Mouse (Mus musculus) embryo, embryonic 11.5 days (tissue): ENCODE data around the gene Prpf8.

Source experiments
- DNase-seq: peaks from one replicate; pipeline ENCODE4 v3.0.0-alpha.2; 2012; ENCODE audit warnings: low read depth, low spot score

Gene Prpf8

DNA sequence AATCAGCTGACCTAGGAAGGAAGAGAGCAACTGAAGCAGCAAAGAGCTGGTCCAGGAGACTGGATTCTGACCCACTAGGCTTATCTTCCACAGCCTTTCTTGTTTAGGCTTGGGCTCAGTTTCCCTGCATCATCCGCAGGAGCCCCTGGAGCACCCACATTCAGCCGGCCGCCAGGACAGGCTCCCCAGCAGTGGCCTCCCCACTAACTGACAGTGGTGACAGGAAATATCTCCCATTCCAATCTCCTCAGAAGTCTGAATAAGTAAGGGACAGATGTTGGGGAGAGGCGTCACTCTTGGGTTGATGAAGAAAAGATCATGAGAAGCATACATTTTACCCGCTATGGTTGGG lies 26.9 kb upstream of the Prpf8 start:
- DNase-seq, result no peak

DNA sequence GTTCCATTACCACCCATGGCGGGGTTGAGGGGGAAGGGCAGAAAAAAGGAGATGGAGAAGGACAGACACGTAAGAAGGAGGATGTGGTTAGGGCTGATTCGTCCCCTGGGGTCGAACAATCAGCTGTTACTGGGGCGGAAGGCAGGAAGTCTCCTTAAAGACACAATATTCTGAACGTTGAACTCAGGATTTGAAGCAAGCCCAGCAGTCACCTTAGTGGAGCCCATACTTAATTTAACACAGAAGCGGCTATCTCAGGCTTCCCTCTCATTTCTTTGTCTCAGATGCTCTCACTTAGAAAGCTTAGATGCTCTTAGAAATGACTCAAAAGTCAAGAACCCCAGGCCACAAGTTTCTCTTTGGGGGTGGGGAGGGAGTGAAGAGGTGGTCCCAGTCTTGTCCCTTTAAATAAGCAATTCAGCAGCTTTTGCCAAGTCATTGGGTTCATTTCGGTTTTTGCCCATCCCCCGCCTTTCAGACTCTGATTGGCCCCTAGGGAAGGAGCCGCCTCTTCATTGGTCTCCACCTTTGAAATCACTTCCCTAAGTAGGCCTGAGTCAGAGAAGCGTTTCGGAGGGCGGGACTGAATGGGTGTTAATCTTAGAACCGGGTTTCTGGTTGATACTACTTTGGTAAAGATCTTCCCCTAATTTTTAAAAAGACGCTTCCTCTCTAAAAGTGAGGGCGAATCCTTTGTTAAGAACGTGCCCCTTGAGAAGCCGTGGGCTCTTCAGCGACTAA lies 26.3 kb upstream of the Prpf8 start:
- DNase-seq, result peak; percentile 80

DNA sequence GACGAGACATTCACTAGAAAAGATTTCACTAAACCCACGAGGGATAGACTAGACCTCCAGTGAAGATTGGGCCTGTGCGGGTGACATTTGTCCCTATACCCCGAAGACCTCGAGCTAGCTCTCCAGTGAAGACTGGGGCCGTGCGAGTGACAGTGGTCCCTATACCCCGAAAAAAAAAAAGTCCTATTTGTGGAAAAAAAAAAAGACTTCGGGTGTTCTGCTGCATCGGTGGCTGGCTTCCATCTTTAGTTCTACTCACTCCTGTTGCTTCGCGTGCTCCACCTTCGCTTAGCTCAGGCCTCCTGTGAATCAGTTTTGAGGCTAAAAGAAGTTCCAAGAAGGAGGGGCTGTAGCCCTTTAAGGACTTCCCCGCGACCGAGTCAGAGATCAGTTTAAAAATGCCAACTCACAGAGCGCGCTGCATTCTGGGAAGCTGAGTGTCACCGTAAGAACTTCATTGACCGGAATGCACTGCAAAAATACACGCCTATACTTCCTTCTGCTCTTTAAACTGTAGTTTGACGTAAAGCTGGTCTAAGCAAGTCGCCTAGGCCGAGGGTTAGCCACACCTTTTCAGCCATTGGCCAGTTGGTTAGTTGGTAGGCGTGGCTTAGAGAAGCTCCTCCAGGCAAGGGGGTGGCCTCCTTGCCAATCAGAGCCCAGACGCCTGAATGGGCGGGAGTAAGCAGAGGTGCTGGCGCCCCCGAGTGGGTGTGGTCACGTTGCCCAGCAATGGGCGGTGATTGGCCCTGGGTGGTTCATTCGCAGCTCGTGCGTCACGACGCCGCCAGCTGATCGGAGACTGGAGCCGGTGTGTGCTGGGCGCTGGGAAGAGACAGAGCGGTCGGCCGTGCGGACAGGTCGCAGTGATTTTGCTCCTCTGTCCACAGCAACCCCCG lies 25.5 kb upstream of the Prpf8 start, which contains the start of gene Tlcd2:
TSS of gene Tlcd2 (plus strand) at position 872 of the 899 bp plus-strand sequence.
- DNase-seq, result peak; percentile 99

DNA sequence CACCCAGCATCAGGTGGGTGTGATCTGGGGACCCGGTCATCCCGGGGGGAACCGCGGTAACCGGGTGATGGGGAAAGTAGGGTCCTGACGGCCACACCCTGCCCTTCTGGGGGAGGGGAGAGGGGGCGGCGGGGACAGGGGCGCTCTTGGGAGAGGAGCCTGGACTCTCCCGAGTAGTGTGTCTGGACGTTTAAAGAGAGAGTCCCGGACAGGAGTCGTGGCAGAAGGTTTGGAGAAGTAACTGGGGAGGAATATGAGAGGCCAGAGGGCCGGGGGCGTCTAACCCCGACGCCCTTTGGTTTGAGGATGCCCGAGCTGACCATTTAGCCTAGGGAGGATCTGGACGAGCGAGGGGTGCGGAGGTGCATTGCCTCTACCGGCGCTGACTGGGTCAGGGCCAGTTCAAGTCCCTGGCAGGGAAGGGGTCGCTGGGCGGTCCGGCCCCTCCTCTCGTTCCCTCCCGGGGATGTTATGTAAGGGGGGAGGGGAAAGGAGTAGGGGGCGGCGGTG lies 24.8 kb upstream of the Prpf8 start:
- DNase-seq, result no peak

DNA sequence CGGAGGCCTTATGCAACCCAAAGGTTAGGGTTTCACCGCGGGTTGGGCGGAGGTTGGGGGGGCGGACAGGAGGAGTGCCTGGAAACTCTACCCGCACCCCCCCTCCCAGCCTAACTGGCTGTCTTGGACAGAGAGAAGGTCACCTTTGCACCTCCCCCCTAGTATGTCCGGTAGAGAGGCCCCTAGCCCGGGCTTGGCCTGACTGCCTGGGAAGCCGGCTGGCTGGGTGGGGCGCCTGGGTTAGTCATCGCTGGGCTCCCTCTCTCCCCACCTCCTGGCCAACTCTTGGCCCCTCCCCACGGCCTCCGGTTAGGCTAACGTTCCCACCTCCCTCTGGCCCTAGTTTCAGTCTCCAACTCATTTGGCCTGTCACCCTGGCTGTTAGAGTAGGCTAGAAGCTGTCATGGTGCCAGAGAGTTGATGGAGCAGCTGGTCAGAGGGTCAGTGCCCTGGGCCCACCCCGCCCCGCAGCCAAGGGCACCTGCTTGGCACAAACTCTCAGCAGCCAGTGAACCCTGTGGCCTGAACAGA lies 24.3 kb upstream of the Prpf8 start:
- DNase-seq, result no peak

DNA sequence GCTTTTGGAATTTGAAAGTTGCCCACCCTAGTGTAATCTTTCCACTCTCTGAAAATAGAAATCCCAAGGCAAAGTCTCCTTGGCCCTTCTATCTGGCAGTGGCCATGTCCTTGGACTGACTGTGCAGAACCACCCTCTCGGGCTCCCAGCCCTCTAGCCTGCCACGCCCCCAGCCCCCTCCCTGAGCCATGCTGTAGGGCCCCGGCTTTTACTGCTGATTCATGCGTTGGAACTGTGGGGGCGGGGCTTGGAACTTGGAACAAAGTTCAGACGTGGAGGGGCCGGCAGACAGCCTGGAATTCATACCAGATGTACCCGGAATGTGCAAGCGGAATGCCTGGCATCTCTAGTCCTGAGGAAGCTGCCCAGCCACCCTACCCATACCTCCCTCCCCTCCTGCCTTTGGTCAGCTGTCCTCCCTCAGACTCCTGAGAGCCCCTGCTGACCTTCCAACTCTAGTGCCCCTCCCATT lies 23.7 kb upstream of the Prpf8 start:
- peak; percentile 84 for DNase-seq

DNA sequence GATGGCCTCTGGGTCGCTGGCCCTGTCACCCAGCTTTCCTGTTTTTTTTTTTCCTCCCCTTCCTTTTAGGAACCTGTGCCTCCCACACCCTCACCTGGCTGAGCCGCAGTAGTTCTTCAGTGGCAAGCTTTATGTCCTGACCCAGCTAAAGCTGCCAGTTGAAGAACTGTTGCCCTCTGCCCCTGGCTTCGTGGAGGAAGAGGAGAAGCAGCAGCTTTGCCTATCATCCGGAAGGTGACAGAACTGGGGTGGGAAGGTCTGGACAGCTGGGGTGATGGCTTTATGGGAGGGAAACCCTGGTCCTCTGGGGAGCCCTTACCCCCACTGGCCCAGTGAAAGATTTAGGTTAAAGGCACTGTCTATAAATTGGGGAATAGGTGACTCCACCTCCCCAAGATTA lies 23.0 kb upstream of the Prpf8 start:
- no peak for DNase-seq

DNA sequence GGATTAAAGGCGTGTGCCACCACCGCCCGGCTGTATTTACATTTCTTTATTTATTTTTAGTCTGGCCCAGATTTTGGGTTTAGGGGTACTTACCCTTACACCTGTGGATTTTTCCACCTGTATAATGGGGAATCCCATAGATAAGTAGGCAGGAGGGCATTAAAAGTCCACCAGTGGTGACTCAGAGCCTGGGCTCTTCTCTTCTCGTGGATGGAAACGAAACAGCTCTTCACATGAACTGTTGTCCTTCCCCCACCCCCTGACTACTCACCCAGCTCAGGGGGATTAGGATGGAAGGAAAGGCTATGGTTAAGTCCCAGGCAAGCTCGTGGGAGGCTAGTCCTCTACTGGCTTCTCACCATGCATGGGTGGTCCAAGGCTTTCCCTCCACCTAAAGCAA lies 22.2 kb upstream of the Prpf8 start:
- DNase-seq, result no peak

DNA sequence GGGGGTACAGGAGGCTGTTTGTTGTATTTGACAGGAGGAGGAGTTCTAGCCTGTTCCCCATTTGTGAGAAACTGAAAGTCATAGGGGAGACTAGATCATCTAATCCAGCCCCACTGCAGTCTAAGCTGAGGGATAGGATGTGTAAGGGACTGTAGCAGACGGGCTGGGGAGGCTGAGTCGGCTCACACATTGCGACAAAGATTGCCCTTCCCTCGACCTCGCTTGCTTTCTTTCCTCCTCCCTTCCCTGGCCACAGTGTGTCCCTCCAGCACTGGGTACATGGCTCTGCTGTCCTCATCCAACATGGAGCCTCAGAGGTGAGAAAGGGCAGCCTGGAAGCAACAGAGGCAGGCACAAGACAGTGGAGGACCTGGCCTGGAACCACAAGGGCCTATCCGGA lies 21.6 kb upstream of the Prpf8 start:
- no peak for DNase-seq

DNA sequence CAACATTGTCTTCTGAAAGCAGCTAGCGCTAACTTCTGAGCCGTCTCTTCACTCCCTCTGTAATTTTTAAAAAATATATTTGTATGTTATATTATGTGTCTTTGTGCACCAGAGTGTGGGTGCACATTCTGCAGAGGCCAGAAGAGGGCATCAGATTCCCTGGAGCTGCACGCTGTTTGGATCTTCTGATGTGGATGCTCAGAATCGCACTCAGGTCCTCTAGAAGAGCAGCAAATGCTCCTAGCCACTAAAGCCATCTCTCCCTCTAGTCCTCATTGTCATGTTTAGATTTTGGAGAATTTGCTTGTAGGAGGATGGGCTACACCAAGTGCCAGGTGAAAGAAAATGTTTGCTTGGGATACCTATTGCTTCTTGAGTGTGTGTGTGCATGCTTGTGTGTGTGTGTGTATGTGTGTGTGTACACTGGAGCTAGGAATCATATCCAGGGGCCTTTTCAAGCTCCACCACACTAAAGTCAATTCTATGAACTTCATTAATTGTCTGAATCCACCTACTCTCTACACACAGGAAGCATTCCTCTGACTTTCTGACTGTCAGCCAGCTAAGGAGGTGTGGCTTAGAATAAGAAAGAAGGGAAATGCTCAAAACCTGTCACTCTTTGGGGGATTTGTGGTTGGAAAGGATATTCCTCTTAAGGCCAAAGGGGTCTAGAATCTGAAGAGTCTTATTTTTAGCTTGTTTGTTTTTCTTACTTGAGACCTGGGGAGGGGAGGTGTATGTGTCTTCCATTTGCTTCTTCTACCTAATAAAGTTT lies 19.7 kb upstream of the Prpf8 start:
- DNase-seq, result no peak

DNA sequence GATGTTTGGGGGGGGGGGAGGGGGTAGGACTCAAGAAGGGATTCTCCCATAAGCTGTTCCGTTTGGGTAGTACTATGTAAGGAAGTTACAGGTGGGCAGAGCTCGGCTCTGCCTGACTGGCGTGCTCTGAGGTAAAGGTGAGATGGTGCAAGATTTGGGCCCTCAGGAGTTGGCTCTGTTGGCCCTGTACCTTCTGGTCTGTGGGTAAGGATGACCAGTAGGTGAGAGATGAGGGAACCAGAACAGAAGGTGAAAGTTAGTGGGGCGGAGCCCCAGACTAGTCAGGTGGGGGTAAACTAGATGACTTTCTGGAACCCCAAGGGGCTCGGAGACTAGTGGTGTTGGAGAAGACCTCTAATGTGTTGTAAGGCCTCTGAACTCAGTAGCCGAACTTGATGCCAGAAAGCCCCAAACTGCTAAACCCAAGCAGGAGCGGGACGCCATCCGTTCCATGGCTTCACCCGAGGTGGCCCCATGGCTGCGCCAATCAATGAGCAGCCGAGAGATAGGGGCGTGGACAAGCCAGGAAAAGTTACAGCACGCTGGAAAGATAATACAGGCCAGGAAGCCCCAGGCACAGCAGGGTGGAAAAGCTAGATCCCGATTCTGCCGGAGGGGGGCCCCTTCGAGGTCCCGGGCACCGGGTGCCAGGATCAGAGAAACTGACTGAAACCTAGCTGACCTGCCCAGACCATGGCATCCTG lies 19.0 kb upstream of the Prpf8 start:
- no peak for DNase-seq

DNA sequence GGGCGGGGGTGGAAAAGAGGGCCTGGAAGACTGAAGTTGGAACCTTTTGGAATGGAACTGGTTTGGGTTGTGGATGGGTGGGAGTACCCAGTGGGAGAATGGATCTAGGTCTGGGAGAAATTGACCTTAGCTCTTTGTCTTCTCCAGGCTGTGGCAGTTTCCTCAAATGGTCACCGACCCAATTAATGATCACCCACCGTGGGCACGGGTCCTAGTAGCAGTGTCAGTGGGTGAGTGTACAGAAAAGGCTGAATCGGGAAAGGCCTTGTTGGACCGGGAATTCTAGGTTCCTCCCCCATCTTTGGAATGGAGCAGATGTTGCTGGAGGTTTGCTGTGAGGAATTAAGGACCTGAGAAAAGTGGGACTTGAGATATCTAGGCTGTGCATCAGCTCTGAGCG lies 18.2 kb upstream of the Prpf8 start:
- no peak for DNase-seq

DNA sequence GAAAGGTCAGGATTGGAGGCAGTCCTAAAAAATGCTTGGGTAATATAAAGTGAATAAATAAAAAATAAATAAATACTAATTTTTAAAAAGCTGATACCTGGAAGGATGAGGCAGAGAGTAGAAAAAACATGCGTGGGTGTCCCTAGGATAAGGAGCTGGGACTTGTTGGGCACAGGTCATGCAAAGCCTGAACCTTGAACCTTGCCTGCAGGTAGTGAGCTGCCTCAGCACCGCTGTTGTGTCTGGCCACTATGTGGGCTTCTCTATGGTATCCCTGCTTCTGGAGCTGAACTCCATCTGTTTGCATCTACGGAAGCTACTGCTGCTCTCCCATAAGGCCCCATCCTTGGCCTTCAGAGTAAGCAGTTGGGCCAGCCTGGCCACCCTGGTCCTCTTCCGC lies 17.4 kb upstream of the Prpf8 start:
- no peak for DNase-seq

DNA sequence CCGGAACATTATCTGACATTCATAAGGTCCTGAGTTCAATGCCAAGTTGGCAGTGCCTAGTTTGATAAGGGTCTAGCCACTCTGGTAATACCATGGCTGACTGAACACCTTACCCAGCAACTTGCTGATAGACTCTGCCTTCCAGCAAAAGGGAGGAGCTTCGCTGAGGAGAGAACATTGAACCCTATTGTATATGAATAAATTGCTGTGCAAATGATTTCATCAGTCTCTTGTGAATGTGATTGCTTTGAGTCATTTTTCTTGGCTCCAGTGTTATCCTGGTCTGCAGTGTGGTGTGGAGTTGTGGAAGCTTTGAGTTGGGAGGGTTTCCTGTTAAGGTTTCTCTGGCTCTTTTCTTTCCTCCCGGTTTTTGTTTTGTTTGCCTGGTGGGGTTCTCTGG lies 15.9 kb upstream of the Prpf8 start:
- DNase-seq, result no peak

DNA sequence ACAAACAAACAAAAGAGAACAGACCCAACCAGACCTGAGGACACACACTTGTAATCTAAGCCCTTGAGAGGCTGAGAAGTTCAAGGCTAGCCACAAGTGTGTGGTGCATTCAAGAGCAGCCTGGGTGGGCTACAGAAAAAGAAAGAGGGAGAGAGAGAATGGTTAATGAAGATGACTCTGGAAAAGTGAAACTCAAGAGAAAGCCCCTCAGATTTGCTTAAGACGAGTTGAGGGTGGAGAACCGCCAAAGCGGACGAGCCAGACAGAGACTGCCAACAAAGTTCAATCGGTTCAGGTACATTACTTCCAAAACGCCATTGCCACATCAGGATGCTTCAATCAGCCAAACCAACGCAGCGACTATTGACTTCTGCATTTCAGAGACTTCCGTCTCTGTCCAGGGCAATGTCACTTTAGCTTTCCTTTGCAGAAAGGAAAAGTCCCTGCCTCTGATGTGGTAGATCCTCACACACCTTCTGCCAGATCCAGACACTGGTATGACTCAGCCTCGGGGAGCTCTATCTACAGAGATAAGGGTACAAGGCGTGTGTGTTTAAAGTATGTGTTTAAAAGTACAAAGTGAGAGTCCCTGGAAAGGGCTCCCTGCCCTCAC lies 14.0 kb upstream of the Prpf8 start:
- DNase-seq, result no peak

DNA sequence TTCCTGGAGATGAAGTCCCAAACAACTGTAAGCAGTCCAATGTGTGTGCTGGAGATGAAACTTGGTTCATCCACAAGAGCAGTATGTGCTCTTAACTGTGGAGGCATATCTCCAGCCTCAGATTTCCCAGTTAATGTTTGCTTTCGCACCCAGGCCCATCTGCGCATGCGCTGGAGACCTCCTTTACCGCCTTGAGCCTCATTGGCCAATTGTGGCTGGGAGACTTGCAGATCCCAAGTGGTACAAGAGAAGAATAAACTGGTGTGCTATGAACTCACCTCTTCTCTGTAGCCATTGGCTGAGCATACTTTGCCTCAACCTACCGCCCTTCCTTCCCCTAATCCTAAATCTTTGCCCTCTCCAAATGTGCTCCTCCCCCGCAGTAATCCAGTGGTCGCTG lies 13.2 kb upstream of the Prpf8 start:
- DNase-seq, result no peak

DNA sequence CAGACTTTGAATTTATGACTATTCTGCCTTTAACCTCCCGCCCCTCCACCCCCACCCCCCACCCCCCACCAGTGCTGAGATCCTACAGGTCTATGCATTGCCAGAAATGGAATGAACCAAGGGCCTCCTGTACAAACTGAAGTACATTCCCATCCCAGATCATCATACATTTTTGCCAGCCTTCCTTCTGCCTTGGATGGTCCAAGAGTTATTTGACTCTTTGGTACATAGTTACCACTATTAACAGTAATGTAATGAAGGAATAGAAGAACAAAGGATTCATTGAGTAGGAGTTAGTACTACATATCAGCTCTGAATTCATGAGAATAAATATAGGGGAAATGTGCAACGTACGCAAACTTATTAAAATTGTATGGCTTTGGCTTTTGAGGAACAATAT lies 424 bp upstream of the Prpf8 start:
- DNase-seq, result no peak

DNA sequence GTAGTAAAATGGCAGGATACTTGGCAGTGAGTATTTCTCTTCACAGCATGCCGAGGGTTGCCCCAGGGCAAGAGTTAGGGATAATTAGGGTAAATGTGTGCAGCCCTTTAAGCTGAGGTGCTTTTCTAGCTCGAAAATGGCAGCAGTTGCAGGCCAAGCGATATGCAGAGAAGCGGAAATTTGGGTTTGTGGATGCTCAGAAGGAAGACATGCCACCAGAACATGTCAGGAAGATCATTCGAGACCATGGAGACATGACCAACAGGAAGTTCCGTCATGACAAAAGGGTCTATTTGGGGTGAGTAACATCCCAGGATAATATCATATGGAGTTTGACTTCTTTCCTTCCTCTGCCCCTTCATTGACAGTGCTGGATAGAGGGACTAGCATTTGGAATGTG lies 880 bp downstream of the Prpf8 start:
- DNase-seq, result no peak

DNA sequence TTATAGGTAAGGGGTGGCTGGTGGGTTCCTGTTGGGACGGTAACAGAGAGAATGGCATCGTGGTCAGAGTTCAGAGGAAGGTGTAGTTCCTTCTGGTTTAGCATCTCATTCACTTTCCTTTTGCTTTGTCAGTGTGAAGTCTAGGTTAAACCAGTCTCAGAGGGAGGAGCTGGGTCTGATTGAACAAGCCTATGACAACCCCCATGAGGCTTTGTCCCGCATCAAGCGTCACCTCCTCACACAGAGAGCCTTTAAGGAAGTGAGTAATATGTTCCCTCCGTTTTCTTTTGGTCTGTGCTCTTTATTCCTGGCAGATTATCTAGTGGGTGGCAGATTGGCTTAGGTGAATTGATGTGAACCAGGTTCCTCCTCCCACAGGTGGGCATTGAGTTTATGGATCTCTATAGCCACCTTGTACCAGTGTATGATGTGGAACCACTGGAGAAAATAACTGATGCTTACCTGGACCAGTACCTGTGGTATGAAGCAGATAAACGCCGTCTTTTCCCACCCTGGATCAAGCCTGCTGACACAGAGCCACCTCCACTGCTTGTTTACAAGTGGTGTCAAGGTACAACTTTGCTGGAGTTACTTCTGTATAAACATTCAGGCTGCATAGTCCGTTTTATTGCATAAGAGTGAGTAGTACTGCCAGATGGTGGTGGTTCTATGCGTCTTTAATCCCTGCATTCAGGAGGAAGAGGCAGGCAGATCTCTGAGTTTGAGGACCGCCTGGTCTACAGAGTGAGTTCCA lies 7.9 kb downstream of the Prpf8 start:
- no peak for DNase-seq

DNA sequence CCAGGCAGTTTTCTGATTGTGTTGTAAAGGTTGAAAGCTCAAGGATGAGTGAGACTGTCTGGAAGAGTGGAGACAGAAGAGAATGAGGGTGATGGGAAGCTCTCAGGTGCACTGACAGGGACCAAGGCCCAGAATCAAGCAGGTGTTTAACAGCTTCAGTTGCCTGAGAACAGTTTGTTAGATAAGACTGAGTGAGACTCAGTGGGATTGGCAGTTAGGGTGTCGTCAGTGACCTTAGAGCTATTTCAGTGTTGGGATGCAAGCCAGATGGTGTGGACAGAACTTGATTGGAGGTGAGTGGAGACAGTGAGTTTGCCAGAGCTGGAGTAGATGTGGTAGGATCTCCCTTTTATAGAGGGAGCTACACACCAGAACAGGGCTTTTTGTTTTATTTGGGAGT lies 11.5 kb downstream of the Prpf8 start:
- no peak for DNase-seq
